Comparison of ENCODE assay signal across 8 mouse cellular contexts in the genomic region with DNA sequence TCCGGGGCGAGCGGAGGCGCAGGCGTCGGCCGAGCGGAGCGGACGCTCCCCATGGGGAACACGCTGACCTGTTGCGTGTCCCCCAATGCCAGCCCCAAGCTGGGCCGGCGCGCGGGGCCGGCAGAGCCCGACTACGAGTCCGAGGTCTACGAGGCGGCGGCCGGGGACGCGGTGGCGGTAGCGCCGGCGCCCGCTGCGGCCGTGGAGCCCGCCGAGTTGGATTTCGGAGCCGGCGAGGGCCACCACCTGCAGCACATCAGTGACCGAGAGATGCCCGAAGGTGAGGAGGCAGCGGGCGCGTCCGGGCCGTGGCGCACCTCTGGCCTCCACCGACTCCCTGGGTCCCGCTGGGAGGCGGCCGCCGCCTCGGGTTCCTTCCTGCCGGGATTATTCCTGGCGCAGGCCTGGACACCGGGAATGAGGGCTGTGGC. TPM values are rescaled to one million over a fixed set of nuclear protein-coding genes. Genes with fewer than 3 reads are reported as not detected.
DNase-seq lines count a peak whose midpoint lies in the region; ATAC-seq lines count a peak whose summit lies in the region.

No protein-coding gene starts in this region.

- H3K4me3 ChIP-seq in embryonic facial prominence, embryonic 13.5 days = peak overlapping the region; percentile 95
- H3K4me3 ChIP-seq in heart, embryonic 10.5 days = peak overlapping the region; percentile 83

- no peak; the same call in 1 of the 2 replicates for ATAC-seq in embryonic facial prominence, embryonic 13.5 days (ENCODE audit: insufficient number of reproducible peaks, insufficient read depth, low FRiP score, low TSS enrichment, low read depth)

- DNase-seq in thymus, adult 18-20 months = peak; percentile 21 to 31
- no peak for DNase-seq in thymus, postnatal 25 days
- DNase-seq in heart, embryonic 10.5 days (ENCODE audit: low spot score) = peak; percentile 80
- DNase-seq in kidney, adult 9 months = peak; percentile 42
- DNase-seq in lung, adult 18-20 months = peak; percentile 47
- peak; percentile 31 for DNase-seq in ovary, postnatal 14 days (ENCODE audit: low spot score)
- no peak for DNase-seq in natural killer cell, adult 2 months (ENCODE audit: low spot score in 2 of 2)

- under 1% methylated on average over 55 of the region's 55 CpGs for WGBS in embryonic facial prominence, embryonic 13.5 days
- under 1% methylated on average over 55 of the region's 55 CpGs for WGBS in heart, embryonic 10.5 days

- no peaks in the 10 kb centered on the region for H3K9me3 ChIP-seq in embryonic facial prominence, embryonic 13.5 days
- H3K9me3 ChIP-seq in heart, embryonic 10.5 days = no peaks in the 10 kb centered on the region

- peak overlapping the region; percentile 86 for H3K4me2 ChIP-seq in embryonic facial prominence, embryonic 13.5 days

- H3K4me1 ChIP-seq in embryonic facial prominence, embryonic 13.5 days = peaks cover 22% of the 10 kb centered on the region
- H3K4me1 ChIP-seq in heart, embryonic 10.5 days = peaks cover 18% of the 10 kb centered on the region

- peak overlapping the region; percentile 44 for H3K27ac ChIP-seq in embryonic facial prominence, embryonic 13.5 days
- H3K27ac ChIP-seq in heart, embryonic 10.5 days = peak overlapping the region; percentile 90

- H3K36me3 ChIP-seq in embryonic facial prominence, embryonic 13.5 days = no peaks in the 10 kb centered on the region
- no peaks in the 10 kb centered on the region for H3K36me3 ChIP-seq in heart, embryonic 10.5 days

- H3K27me3 ChIP-seq in embryonic facial prominence, embryonic 13.5 days = no peaks in the 10 kb centered on the region
- H3K27me3 ChIP-seq in heart, embryonic 10.5 days (ENCODE audit: insufficient read depth, poor library complexity, severe bottlenecking) = no peaks in the 10 kb centered on the region

- H3K9ac ChIP-seq in embryonic facial prominence, embryonic 13.5 days = peak overlapping the region; percentile 91

RNA-seq across cellular contexts. Expression of a gene that starts 0.9 kb away (rescaled TPM):
- polyA plus RNA-seq in embryonic facial prominence, embryonic 13.5 days (2015; fragmentation: Nextera tagmentation; extraction: Ambion mirVana) = 5.5 and 5.6 TPM in 2 replicates
- polyA plus RNA-seq in heart, embryonic 10.5 days (2016; fragmentation: Nextera tagmentation; extraction: Ambion mirVana) = 4.0 and 5.4 TPM in 2 replicates

RNA-seq across cellular contexts. Expression of a gene that starts 46.4 kb away (rescaled TPM):
- 1.1 and 2.0 TPM in 2 replicates for polyA plus RNA-seq in embryonic facial prominence, embryonic 13.5 days (2015; fragmentation: Nextera tagmentation; extraction: Ambion mirVana)
- 1.4 and 1.8 TPM in 2 replicates for polyA plus RNA-seq in heart, embryonic 10.5 days (2016; fragmentation: Nextera tagmentation; extraction: Ambion mirVana)

Comparison
In these comparisons a context has a peak if more than half of its experiments do, and no peak if none do; other contexts are left out.
1. DNase-seq: peak in thymus, adult 18-20 months (2 of 2), heart, embryonic 10.5 days (single experiment), kidney, adult 9 months (single experiment), lung, adult 18-20 months (2 of 2) and ovary, postnatal 14 days (single experiment); none in thymus, postnatal 25 days (single experiment) and natural killer cell, adult 2 months (0 of 2).